Mouse (Mus musculus) kidney, adult 2 months (tissue): ENCODE results near the gene Plaa. TPM values are rescaled to one million over a fixed set of nuclear protein-coding genes. Genes with fewer than 3 reads are reported as not detected.

Source experiments
- DNase-seq: peaks from one replicate; pipeline ENCODE4 v3.0.0; 2021
- H3K27ac ChIP-seq: fragments of 200-500 bp; 2 replicates; pipeline ENCODE4 v1.5.1; 2012; ENCODE audit warnings: low read depth, low read length, control low read depth, inconsistent platforms; ENCODE audit not compliant: insufficient read depth
- H3K27me3 ChIP-seq: fragments of 200-500 bp; replicated peaks from 2 replicates; pipeline ENCODE4 v1.6.1; 2012; ENCODE audit warnings: mild to moderate bottlenecking, moderate library complexity, low read length, inconsistent platforms; ENCODE audit not compliant: control insufficient read depth, insufficient read depth
- H3K36me3 ChIP-seq: fragments of 200-500 bp; 2 replicates; pipeline ENCODE4 v1.6.1; 2012; ENCODE audit warnings: mild to moderate bottlenecking, moderate library complexity, low read length, inconsistent platforms; ENCODE audit not compliant: control insufficient read depth, insufficient read depth
- H3K4me1 ChIP-seq: fragments of 200-500 bp; 2 replicates; pipeline ENCODE4 v1.6.1; 2011; ENCODE audit warnings: low read length; ENCODE audit not compliant: control insufficient read depth, insufficient read depth
- H3K4me3 ChIP-seq: fragments of 200-500 bp; 2 replicates; pipeline ENCODE4 v1.5.1; 2011; ENCODE audit warnings: mild to moderate bottlenecking, low read depth, low read length, control low read depth; ENCODE audit not compliant: insufficient read depth
- CTCF ChIP-seq: fragments of 200-500 bp; conservative IDR thresholded peaks from 2 replicates; pipeline ENCODE4 v1.5.1; 2011; ENCODE audit warnings: low read depth, mild to moderate bottlenecking, control low read depth, low read length, moderate library complexity, mixed read lengths; ENCODE audit not compliant: insufficient read depth, insufficient read length
- POLR2A ChIP-seq: fragments of 200-500 bp; IDR thresholded peaks from one replicate; pipeline ENCODE4 v1.6.1; 2011; ENCODE audit warnings: low read depth, low read length, control low read depth
- WGBS: fragments of 180-500 bp; shearing (Covaris S2); methylation state at CpG from one replicate; pipeline ENCODE4 v1.1.7; 2018; 5-methylcytosine and 5-hydroxymethylcytosine counted together
- polyA plus RNA-seq: library from polyadenylated mRNA; depleted of rRNA; stranded (reverse); fragments of >200 nt; gene quantifications from 2 replicates; pipeline ENCODE4 v1.2.3, GENCODE M21; 2012; rRNA removed

Plaa gene
- polyA plus RNA-seq, 1 experiment, result 26.5 TPM

DNA sequence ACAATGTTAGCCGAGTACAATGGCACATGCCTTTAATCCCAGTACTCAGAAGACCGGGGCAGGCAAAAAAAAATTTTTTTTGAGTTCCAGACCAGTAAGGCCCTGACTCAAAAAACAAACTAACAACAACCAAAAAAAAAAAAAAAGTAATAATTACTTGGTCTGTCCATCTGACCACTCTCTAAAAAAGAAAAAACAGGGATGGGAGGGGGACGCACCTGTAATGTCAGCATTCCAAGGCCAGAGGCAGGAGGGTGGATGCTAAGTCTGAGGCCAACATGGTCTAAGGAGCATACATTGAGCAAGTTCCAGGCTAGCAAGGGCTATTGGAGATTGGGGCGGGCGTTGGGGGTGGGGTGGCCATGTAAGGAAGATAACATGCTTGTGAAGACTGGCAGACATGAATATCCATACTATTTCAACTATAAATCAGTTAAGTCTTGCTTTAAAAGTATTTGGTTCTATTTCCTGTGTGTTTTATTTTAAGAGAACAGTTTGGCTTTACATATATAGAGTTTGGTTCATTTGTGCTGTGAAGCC lies 48.0 kb downstream of the Plaa start:
- no peak overlapping the region; the same call in 1 of the 2 replicates for H3K4me3 ChIP-seq

DNA sequence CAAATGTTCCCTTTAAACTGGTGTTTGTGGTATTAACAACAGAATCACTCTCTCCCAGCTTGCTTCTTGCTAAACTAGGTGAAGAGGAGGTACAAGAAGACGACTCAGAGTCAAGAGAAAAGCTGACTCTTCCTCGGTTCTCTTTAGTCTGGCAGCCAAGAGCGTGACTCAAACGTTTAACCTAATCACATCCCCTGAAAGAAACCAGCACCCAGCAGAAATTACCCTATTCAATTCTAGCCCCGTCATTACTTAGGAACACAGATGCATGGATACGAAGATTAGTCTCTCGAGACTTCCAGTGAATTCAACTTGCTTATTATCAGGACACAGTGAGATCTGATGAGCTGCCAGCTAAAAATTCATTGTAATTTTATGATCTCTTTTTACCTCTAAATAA lies 58.7 kb downstream of the Plaa start:
- DNase-seq, result no peak
- TF ChIP-seq CTCF, result no peak
- no peak for TF ChIP-seq POLR2A
- Histone ChIP-seq H3K27ac (no peak overlapping the region), H3K4me1 (no peaks in the 10 kb centered on the region), H3K27me3 (no peaks in the 10 kb centered on the region), H3K36me3 (peaks cover 1% of the 10 kb centered on the region; the same call in 1 of the 2 replicates), H3K4me3 (no peak overlapping the region)
- 86% methylated on average over 7 of the region's 7 CpGs for WGBS

More for the DNA sequence above, 48.0 kb downstream of the Plaa start:
- 94% methylated on average over 5 of the region's 5 CpGs for WGBS
- Histone ChIP-seq H3K36me3 (no peaks in the 10 kb centered on the region), H3K27ac (no peak overlapping the region), H3K4me1 (peaks cover 10% of the 10 kb centered on the region), H3K27me3 (no peaks in the 10 kb centered on the region)
- TF ChIP-seq CTCF, result no peak
- no peak for TF ChIP-seq POLR2A
- DNase-seq, result no peak

DNA sequence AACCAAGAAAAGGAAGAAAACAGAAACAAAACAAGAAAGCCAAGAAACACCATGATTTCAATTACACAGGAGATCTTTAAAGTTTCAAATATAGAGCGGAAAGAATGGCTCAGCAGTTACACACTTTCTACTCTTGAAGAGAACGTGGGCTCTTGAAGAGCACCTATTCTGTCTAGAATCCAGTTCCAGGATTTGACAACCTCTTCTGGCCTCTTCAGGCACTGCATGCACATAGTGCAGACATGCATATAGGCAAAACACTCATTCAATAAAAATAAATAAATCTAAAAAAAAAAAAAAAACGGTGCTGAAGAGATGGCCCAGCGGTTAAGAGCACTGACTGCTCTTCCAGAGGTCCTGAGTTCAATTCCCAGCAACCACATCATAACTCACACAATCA lies 60.0 kb downstream of the Plaa start:
- Histone ChIP-seq H3K27me3 (no peaks in the 10 kb centered on the region), H3K4me1 (no peaks in the 10 kb centered on the region), H3K27ac (no peak overlapping the region), H3K36me3 (peaks cover 1% of the 10 kb centered on the region; the same call in 1 of the 2 replicates), H3K4me3 (no peak overlapping the region)
- WGBS, result 91% methylated on average over 4 of the region's 4 CpGs
- DNase-seq, result no peak
- no peak for TF ChIP-seq CTCF
- no peak for TF ChIP-seq POLR2A

DNA sequence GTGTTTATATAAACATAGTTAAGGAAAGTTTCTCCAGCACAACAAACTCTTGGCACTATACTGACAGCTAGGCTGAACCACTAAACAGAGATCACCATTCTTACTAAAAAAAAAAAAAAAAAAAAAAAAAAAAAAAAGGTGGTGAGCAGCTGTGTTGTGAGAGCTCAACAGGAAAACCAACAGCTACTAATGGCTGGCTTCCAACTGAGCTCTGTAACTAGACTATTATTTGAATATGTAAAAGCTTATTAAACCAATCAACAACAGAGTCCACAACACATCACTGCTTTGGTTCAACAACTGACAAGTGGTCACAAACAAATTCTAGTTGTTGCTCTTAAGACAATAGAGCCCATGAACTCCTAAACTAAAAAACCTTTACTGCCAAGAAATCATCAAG lies 69.8 kb downstream of the Plaa start:
- no peak for DNase-seq
- H3K27me3 ChIP-seq, result no peaks in the 10 kb centered on the region
- no peak for TF ChIP-seq POLR2A
- no peak for TF ChIP-seq CTCF

DNA sequence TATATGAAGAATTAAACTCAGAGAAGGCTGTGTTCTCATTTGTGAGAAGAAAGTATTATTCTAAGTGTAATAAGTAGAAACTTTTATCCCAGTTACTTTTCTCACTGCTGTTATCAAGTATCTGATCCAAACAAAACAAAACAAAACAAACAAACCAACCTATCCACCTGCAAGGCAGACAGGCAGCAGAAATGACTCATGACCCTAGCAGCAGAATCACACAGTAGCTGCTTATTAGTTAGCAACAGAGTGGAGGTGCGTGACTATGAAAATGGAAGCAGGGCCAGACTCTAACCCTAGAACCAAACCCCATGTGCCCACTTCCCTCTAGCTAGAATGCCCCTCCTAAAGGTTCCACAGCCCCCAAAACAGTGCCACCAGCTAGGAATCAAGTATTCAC lies 73.6 kb downstream of the Plaa start:
- 86% methylated on average over 1 of the region's 1 CpGs for WGBS
- Histone ChIP-seq H3K27me3 (no peaks in the 10 kb centered on the region), H3K4me3 (no peak overlapping the region), H3K36me3 (no peaks in the 10 kb centered on the region), H3K4me1 (no peaks in the 10 kb centered on the region), H3K27ac (no peak overlapping the region)
- no peak for DNase-seq
- TF ChIP-seq CTCF (no peak), POLR2A (no peak)

More for the DNA sequence above, 69.8 kb downstream of the Plaa start:
- no peaks in the 10 kb centered on the region for H3K4me1 ChIP-seq
- H3K36me3 ChIP-seq, result no peaks in the 10 kb centered on the region; the same call in 1 of the 2 replicates
- no peak overlapping the region for H3K27ac ChIP-seq
- H3K4me3 ChIP-seq, result no peak overlapping the region

DNA sequence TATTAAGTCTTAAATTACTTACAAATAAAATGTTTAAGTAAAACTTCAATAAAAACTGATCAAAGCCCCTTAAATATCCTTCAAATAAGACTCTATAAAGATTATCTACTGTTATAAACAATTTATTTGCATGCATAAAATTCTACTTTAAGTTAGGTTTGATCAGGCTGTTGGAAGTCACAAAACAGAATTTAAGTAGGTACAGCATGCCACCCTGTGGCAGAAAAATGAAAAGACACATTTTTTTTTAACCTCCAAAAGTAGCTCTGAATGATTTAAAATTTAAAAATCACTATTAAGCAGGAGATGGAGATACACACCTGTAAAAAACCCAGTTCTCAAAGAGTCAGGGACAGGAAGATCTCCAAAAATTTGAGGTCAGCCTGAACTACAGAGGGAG lies 79.7 kb downstream of the Plaa start:
- TF ChIP-seq CTCF (no peak), POLR2A (no peak)
- peak; percentile 7 for DNase-seq
- no peak overlapping the region for H3K27ac ChIP-seq

DNA sequence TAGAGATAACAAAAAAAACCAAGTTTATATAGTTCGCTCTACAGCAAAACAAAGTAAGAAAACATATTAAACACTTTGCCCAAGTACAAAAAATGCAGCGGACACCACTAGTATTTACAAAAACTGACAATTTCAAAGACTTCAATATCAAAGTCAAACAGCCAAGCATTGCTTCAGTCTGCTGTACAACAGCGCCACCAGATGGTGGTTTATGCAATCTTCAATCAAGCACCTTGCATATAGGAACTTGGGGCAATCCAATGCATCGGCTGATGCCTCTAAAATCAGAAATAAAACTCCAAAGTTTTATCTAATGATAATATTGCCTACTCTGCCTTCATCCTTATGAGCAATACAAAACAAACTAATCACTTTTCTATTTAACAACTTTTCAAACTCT lies 85.4 kb downstream of the Plaa start:
- Histone ChIP-seq H3K36me3 (no peaks in the 10 kb centered on the region; the same call in 1 of the 2 replicates), H3K4me1 (no peaks in the 10 kb centered on the region), H3K27ac (no peak overlapping the region), H3K27me3 (no peaks in the 10 kb centered on the region), H3K4me3 (no peak overlapping the region)
- TF ChIP-seq CTCF (peak; percentile 45), POLR2A (no peak)
- peak; percentile 20 for DNase-seq
- 65% methylated on average over 4 of the region's 4 CpGs for WGBS

More for the DNA sequence above, 79.7 kb downstream of the Plaa start:
- no peaks in the 10 kb centered on the region for H3K27me3 ChIP-seq
- no peaks in the 10 kb centered on the region for H3K4me1 ChIP-seq
- no peak overlapping the region for H3K4me3 ChIP-seq
- H3K36me3 ChIP-seq, result no peaks in the 10 kb centered on the region

Other genes starting within 250 kb of the Plaa start
- not detected in 2 replicates for gene Gm10306, start 46.7 kb downstream of the Plaa start, polyA plus RNA-seq
- gene Caap1, start 46.4 kb downstream of the Plaa start, polyA plus RNA-seq, result 2.4 and 2.9 TPM in 2 replicates
- gene Ift74, start 11.2 kb upstream of the Plaa start, polyA plus RNA-seq, result 1.6 and 2.0 TPM in 2 replicates
- 37.0 and 47.2 TPM in 2 replicates for gene Lrrc19, start 46.9 kb upstream of the Plaa start, polyA plus RNA-seq
- gene Tek, start 136.0 kb upstream of the Plaa start, polyA plus RNA-seq, result 15.9 and 21.6 TPM in 2 replicates